Mouse (Mus musculus): ENCODE results near the gene Rpl10a.

Rpl10a gene

GRCm38 (mm10) chr17:28328366-28328928, at the start of gene Rpl10a:
Rpl10a (plus strand) TSS chr17:28328471.
- DNase-seq (ENCODE audit: low read depth), result peak; percentile 95

- DNase-seq (ENCODE audit: low read depth), result no peak
Measured at GRCm38 (mm10) chr17:28279236-28279635, 49.0 kb upstream of the Rpl10a start.

GRCm38 (mm10) chr17:28279780-28280422, 48.4 kb upstream of the Rpl10a start:
- no peak for DNase-seq (ENCODE audit: low read depth)

- peak; percentile 67 for DNase-seq (ENCODE audit: low read depth)
Measured at GRCm38 (mm10) chr17:28280423-28280800, 47.9 kb upstream of the Rpl10a start.

- no peak for DNase-seq (ENCODE audit: low read depth)
Measured at GRCm38 (mm10) chr17:28280831-28281377, 47.4 kb upstream of the Rpl10a start.

- no peak for DNase-seq (ENCODE audit: low read depth)
Measured at GRCm38 (mm10) chr17:28281866-28282441, 46.3 kb upstream of the Rpl10a start.

- DNase-seq (ENCODE audit: low read depth), result no peak
Measured at GRCm38 (mm10) chr17:28283199-28283598, 45.1 kb upstream of the Rpl10a start.

GRCm38 (mm10) chr17:28286133-28286532, 42.1 kb upstream of the Rpl10a start:
- DNase-seq (ENCODE audit: low read depth), result no peak

- no peak for DNase-seq (ENCODE audit: low read depth)
Measured at GRCm38 (mm10) chr17:28286964-28287363, 41.3 kb upstream of the Rpl10a start.

- peak; percentile 94 for DNase-seq (ENCODE audit: low read depth)
Measured at GRCm38 (mm10) chr17:28287578-28287977, 40.7 kb upstream of the Rpl10a start.

- peak; percentile 92 for DNase-seq (ENCODE audit: low read depth)
Measured at GRCm38 (mm10) chr17:28287980-28288379, 40.3 kb upstream of the Rpl10a start.

GRCm38 (mm10) chr17:28290262-28290661, 38.0 kb upstream of the Rpl10a start:
- no peak for DNase-seq (ENCODE audit: low read depth)

GRCm38 (mm10) chr17:28290671-28291070, 37.6 kb upstream of the Rpl10a start:
- DNase-seq (ENCODE audit: low read depth), result peak; percentile 73

GRCm38 (mm10) chr17:28291346-28291745, 36.9 kb upstream of the Rpl10a start:
- peak; percentile 97 for DNase-seq (ENCODE audit: low read depth)

- no peak for DNase-seq (ENCODE audit: low read depth)
Measured at GRCm38 (mm10) chr17:28293716-28294115, 34.6 kb upstream of the Rpl10a start.

- DNase-seq (ENCODE audit: low read depth), result peak; percentile 91
Measured at GRCm38 (mm10) chr17:28294449-28295333, 33.6 kb upstream of the Rpl10a start.

- no peak for DNase-seq (ENCODE audit: low read depth)
Measured at GRCm38 (mm10) chr17:28298888-28299287, 29.4 kb upstream of the Rpl10a start.

- no peak for DNase-seq (ENCODE audit: low read depth)
Measured at GRCm38 (mm10) chr17:28299669-28300320, 28.5 kb upstream of the Rpl10a start.

- DNase-seq (ENCODE audit: low read depth), result no peak
Measured at GRCm38 (mm10) chr17:28300323-28300722, 27.9 kb upstream of the Rpl10a start.

- no peak for DNase-seq (ENCODE audit: low read depth)
Measured at GRCm38 (mm10) chr17:28300850-28301249, 27.4 kb upstream of the Rpl10a start.

GRCm38 (mm10) chr17:28305172-28305571, 23.1 kb upstream of the Rpl10a start:
- DNase-seq (ENCODE audit: low read depth), result no peak

All from 416B (cell line).